ENCODE assay signal across 17 mouse cellular contexts in the genomic region with DNA sequence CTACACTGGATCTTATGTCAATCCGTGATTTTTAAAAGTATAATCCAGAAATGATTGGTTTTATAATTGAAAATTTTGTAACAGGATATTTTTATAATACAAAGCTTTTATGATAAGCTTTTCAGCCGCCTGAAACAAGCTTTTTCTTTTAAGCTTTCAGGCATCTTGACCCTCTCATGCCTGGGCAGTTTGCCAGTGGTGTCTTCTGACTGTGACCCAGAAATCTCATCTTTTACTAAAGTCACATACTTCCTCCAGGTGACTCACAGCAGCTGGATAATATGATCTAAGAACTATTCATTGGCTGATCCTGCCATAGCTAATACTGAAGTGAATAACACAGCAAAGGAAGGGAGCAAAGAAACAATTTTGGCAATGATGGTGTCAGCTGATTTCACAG. TPM values are rescaled to one million over a fixed set of nuclear protein-coding genes. Genes with fewer than 3 reads are reported as not detected.
DNase-seq lines count a peak whose midpoint lies in the region.
"Had no signal": no experiment of that assay in that cellular context is flagged by ENCODE, and none has a peak within 500 bp of the region (broad histone marks: within the 10 kb centered on the region; RNA-seq: fewer than 3 reads in every experiment).

No protein-coding gene starts in this region.

- peak; percentile 70 to 81 for DNase-seq in adrenal gland, adult (ENCODE audit: inconsistent age in 2 of 2, low spot score in 1 of 2)
- DNase-seq in adrenal gland, postnatal 4 days (ENCODE audit: low spot score in 2 of 2) = no peak
- peak; percentile 2 for DNase-seq in 3134 (ENCODE audit: extremely low read depth, insufficient read length, low spot score)
- DNase-seq in NIH3T3 (ENCODE audit: low read depth) = peak; percentile 25
- peak; percentile 44 for DNase-seq in adrenal gland, postnatal 10 days
- DNase-seq in spleen, postnatal 4 days (ENCODE audit: low spot score in 2 of 2) = no peak
- DNase-seq in natural killer cell, adult 2 months (ENCODE audit: low spot score in 2 of 2) = no peak
- DNase-seq in left cerebral cortex, adult 8-10 months (ENCODE audit: low spot score in 2 of 2) = no peak
- DNase-seq: cerebellum, adult 11 months; cerebellum, adult 9-11 months; gastrocnemius, postnatal 10 days; kidney, adult 18-20 months; layer of hippocampus, postnatal 36 days; liver; lung, embryonic 14.5 days; right cerebral cortex, postnatal 4 days; thymus, postnatal 25 days had no signal

RNA-seq across cellular contexts. Expression of gene Hdac2, which starts 9.9 kb away (rescaled TPM):
- 100 to 1,000 TPM; 114 to 115 TPM for total RNA-seq in adrenal gland, postnatal 4 days (2021)
- 10 to 100 TPM; 86.9 to 96.2 TPM for total RNA-seq in adrenal gland, postnatal 10 days (2021)
- total RNA-seq in left cerebral cortex, adult 8-10 months (2022) = 10 to 100 TPM; 74.9 to 81.9 (median 79.1) TPM

Comparison
In these comparisons a context has a peak if more than half of its experiments do, and no peak if none do; other contexts are left out.
1. DNase-seq: peak in adrenal gland, adult (2 of 2), 3134 (single experiment), NIH3T3 (single experiment) and adrenal gland, postnatal 10 days (single experiment); none in adrenal gland, postnatal 4 days (0 of 2), spleen, postnatal 4 days (0 of 2), natural killer cell, adult 2 months (0 of 2) and left cerebral cortex, adult 8-10 months (0 of 2).